Mouse (Mus musculus) WW6 (cell line): ENCODE measurements at regions not wholly inside any gene's neighbourhood (a gene's known extent, or its start where the extent isn't known, plus 50 kb on each side); places are given as distances from the start of the nearest gene placed in this dataset.

Source experiments
- DNase-seq: peaks from one replicate; pipeline ENCODE4 v3.0.0-alpha.2; 2013; ENCODE audit warnings: low read depth, low spot score

DNA sequence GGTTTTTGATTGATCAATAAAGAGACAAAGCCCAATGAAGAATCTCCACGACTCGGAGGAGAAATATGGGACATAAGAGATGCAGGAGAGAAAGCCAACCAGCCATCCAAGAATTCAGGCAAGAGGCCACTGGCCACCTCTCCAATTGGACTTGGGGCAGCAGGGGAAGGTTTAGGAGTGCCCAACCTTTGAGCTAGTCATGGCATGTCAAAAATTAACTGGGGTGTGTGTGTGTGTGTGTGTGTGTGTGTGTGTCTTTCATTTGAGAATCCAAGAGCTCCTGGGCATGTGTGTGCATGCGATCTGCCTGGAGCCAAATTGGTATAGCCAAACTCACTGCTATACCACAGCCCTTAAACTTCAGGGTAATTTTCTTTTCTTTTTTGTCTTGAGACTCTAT is 51.6 kb upstream of the Cecr2 start:
- DNase-seq, result no peak

- no peak for DNase-seq
Observed at GRCm38 (mm10) chr6:120612346-120612745, 53.8 kb upstream of the Cecr2 start.

GRCm38 (mm10) chr6:120609858-120610257 is 56.3 kb upstream of the Cecr2 start:
- DNase-seq, result no peak

- no peak for DNase-seq
Observed at GRCm38 (mm10) chr6:120605471-120605870, 60.7 kb upstream of the Cecr2 start.

DNA sequence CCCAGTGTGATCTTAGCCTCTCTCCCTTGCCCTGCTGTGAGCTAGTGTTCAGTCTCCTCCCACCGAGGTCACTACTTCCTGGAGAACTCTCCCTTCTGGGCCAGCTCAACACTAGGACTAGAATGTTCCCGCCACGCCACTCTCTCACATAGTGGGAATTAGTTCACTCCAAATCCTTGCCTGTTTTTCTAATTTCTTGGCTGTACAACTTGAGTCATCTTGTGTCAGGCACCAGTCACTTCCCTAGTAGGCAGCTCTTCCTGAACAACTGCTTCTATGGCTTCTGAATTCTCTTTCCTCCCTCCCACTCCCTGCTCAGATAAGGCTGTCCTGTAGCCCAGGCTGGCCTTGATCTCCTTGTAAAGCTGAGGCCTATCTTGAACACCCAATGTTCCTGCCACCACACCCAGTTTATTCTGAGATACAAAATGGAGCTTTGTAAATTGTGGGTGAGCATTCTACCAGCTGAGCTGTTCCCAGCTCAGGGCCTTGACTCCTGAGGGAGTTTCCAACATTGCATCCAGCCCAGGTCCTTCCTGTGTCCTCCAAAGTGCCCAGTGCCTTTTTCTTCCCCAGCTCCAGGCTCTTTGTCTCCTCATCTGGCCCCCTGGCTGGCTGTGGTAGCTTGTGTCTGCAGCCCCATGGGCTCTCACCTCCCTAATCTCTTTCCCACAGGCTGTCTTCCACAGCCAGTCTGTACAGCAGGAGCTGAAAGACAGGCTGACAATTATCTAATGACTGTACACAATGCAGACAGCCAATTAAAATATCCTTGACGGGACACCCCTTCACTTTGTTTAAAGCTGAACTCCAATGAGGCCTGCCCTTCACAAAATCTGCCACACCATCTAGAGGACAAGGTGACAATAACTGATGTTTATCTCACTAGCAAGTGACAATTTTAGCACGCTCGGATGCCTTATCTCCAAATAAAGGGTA is 61.9 kb upstream of the Cecr2 start:
- no peak for DNase-seq

GRCm38 (mm10) chr6:120603454-120603853 is 62.7 kb upstream of the Cecr2 start:
- peak; percentile 54 for DNase-seq

- DNase-seq, result no peak
Observed at GRCm38 (mm10) chr6:120600376-120600775, 65.8 kb upstream of the Cecr2 start.

GRCm38 (mm10) chr6:120598471-120598870 is 67.4 kb upstream of the Hdhd5 start:
- DNase-seq, result no peak

DNA sequence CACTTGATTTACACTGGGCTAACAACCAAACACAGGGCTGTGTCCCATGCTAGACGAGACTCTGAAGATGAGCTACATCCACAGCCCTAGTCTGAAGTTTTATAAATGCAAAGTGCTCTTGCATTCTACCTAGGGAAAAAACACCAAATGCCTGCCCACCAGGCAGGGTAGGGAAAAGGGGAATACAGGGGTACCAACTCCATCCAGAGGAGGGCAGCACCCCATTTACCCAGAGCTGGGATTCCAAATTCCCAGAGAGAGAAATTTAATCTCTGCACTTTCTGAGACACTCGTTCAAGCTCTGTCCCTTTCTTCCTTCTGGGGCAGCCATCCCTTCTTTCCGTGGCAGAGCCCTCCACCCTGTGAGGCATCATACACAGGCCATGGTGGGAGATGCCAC is 66.8 kb upstream of the Hdhd5 start:
- no peak for DNase-seq

- no peak for DNase-seq
Observed at GRCm38 (mm10) chr6:120596717-120597116, 65.6 kb upstream of the Hdhd5 start.

GRCm38 (mm10) chr6:120594463-120594862 is 63.3 kb upstream of the Hdhd5 start:
- no peak for DNase-seq

- no peak for DNase-seq
Observed at GRCm38 (mm10) chr6:120592705-120593104, 61.6 kb upstream of the Hdhd5 start.

GRCm38 (mm10) chr6:120592031-120592681 is 61.0 kb upstream of the Hdhd5 start:
- no peak for DNase-seq

- DNase-seq, result no peak
Observed at GRCm38 (mm10) chr6:120590191-120590590, 59.1 kb upstream of the Hdhd5 start.

DNA sequence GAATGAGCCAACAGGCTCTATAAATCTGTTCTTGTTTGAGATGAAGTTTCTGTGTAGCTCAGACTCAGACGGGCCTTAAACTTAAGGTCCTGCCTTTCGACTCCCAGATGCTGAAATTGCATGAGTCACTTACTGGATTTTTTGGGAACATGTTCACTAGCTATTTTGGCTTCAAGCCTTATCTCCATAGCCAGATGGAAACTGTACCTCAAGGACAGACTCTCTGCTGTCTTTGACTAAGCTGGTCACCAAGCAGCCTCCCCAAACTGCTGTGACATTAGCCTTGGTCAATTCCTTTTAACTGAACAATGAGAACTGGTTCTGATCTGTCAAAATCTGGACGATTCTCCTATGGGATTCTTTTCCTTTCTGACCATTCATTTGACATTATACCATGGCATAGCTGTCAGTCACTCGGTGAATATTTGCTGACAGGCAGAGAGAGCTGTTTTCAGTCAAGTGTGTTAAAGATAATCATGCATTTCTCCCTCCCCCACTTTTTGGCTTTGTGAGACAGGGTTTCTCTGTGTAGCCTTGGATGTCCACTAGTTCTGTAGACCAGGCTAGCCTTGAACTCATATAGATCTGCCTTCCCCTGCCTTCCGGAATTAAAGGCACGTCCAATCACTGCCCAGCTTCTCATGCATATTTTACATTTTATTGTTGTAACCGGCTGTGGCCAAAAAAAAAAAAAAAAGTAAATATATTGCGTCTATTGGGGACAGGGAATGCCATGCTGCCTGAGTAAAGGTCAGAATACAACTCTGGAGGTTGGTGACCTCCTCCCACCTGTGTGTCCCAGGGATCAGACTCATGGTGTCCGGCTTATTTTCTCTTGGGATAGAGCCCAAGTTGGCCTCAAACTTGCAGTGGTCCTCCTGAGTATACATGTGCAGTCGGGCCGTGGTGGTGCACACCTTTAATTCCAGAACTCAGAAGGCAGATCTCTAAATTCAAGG is 57.9 kb upstream of the Hdhd5 start:
- no peak for DNase-seq

DNA sequence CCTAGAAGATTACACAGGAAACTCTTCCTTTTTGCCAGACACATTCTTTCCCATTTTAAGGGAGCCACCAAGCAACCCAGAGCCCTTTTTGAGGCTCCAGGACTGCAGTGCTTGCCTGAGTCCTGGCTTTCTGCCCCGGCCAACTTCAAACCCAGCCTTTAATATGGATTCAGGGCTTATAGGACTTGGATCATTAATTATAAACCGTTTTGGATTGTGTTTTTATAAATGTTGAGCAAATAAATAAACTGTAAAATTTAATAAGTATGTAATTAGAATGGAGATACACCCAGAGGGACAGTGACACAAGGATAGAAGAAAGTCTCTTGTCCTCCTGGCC is 54.8 kb upstream of the Hdhd5 start:
- no peak for DNase-seq

- DNase-seq, result no peak
Observed at GRCm38 (mm10) chr6:120585118-120585940, 54.2 kb upstream of the Hdhd5 start.

GRCm38 (mm10) chr6:120581748-120582147 is 50.6 kb upstream of the Hdhd5 start:
- DNase-seq, result no peak
